Mouse (Mus musculus) cerebellum, adult 2 months (tissue): ENCODE measurements around the gene Ssb. TPM values are rescaled to one million over a fixed set of nuclear protein-coding genes. Genes with fewer than 3 reads are reported as not detected.

Source experiments
- DNase-seq, 2 experiments: peaks; one replicate each; pipeline ENCODE4 v3.0.0; 2021
- H3K27ac ChIP-seq: fragments of 200-500 bp; 2 replicates; pipeline ENCODE4 v1.5.1; 2012; ENCODE audit warnings: low read length, control low read depth, inconsistent platforms; ENCODE audit not compliant: insufficient read depth
- H3K27me3 ChIP-seq: fragments of 200-500 bp; 2 replicates; pipeline ENCODE4 v1.6.1; 2012; ENCODE audit warnings: inconsistent platforms, mild to moderate bottlenecking, low read length, moderate library complexity; ENCODE audit not compliant: control insufficient read depth, insufficient read depth
- H3K4me1 ChIP-seq: fragments of 200-500 bp; 2 replicates; pipeline ENCODE4 v1.6.1; 2011; ENCODE audit warnings: low read length; ENCODE audit not compliant: control insufficient read depth, insufficient read depth
- H3K4me3 ChIP-seq: fragments of 200-500 bp; replicated peaks from 2 replicates; pipeline ENCODE3; 2011; ENCODE audit warnings: mild to moderate bottlenecking, low read depth, low read length, control low read depth; ENCODE audit not compliant: insufficient read depth
- CTCF ChIP-seq: fragments of 200-500 bp; IDR thresholded peaks from 2 replicates; pipeline ENCODE4 v1.5.1; 2011; ENCODE audit warnings: low read depth, mild to moderate bottlenecking, control low read depth, low read length, moderate library complexity, borderline replicate concordance; ENCODE audit not compliant: insufficient read depth
- POLR2A ChIP-seq: fragments of 200-500 bp; IDR thresholded peaks from 2 replicates; pipeline ENCODE4 v1.6.1; 2011; ENCODE audit warnings: low read length, control low read depth, borderline replicate concordance; ENCODE audit not compliant: insufficient read depth
- WGBS: fragments of 180-500 bp; shearing (Covaris S2); methylation state at CpG from one replicate; pipeline ENCODE4 v1.1.7; 2018; 5-methylcytosine and 5-hydroxymethylcytosine counted together
- polyA plus RNA-seq: library from polyadenylated mRNA; depleted of rRNA; stranded (reverse); fragments of >200 nt; gene quantifications from 2 replicates; pipeline ENCODE4 v1.2.3, GENCODE M21; 2012

Gene Ssb
- polyA plus RNA-seq, 1 experiment, result 92.8 TPM

GRCm38 (mm10) chr2:69840261-69840660 lies 21.1 kb upstream of the Ssb start:
- peak in 1 of 2 experiments; percentile 41 for DNase-seq
- 18% methylated on average over 6 of the region's 6 CpGs for whole genome bisulfite sequencing
- Histone ChIP-seq H3K27me3 (no peaks in the 10 kb centered on the region), H3K27ac (no peak overlapping the region), H3K4me3 (no peak overlapping the region), H3K4me1 (no peaks in the 10 kb centered on the region)
- TF ChIP-seq CTCF (no peak), POLR2A (no peak)

DNA sequence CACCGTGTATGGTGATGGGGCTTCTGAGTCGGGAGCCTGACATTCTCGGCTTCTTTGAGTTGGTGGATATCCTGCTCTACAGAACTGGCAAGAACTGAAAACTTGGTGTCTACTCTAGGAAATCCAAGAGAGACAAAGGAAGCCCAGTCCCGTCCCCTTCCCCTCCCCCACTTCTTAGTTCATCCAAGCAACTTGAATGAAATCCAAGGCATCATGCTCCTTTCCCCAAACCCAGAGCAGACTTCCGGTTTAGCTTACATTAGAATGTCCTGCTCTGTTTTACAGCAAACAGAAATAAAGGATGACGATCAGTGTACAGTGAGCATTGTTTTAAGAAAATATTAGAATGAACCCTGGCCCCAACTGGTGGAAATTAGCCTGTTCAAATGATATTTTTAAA lies 12.1 kb upstream of the Ssb start:
- no peaks in the 10 kb centered on the region for H3K27me3 ChIP-seq
- WGBS, result 42% methylated on average over 6 of the region's 6 CpGs
- TF ChIP-seq CTCF (no peak), POLR2A (no peak)
- H3K27ac ChIP-seq, result no peak overlapping the region
- H3K4me3 ChIP-seq, result no peak overlapping the region
- H3K4me1 ChIP-seq, result no peaks in the 10 kb centered on the region
- DNase-seq, result no peak

DNA sequence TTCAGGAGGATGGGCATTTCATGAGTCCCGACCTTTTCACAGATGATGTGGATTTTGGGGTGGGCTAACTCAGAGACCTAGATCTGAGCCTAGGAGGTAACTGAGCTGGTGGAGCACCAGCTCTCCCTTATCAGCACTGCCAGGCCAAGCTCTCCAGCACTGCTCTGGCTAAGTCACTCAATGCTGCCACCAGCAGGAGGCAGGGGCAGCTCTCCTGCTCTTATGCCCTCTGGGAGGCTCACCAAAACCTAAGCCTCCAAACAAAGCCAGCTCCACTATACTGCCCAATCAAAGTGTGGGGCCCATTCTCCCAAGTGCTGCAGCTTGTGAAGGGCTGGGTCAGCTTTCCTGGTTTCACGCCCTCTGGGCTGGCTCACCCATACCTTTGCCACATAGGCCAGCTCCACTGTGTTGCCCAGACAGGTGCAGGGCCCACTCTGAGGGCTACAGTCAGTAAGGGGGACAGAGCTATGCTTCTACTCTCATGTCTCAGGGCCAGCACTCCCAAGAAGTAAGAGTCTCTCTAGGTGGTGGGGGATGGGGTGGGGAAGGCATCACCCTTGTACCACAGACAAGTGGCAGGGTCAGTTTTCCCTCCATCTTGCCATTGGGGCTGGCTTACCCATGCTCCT lies 9.8 kb upstream of the Ssb start:
- Histone ChIP-seq H3K4me3 (no peak overlapping the region), H3K27ac (no peak overlapping the region), H3K4me1 (no peaks in the 10 kb centered on the region), H3K27me3 (no peaks in the 10 kb centered on the region)
- TF ChIP-seq CTCF (no peak), POLR2A (no peak)
- DNase-seq, result no peak
- 77% methylated on average over 2 of the region's 2 CpGs for WGBS

- no peaks in the 10 kb centered on the region for H3K27me3 ChIP-seq
- H3K4me3 ChIP-seq, result no peak overlapping the region
- no peaks in the 10 kb centered on the region for H3K4me1 ChIP-seq
- H3K27ac ChIP-seq, result no peak overlapping the region
- TF ChIP-seq CTCF, result no peak
- no peak for TF ChIP-seq POLR2A
- DNase-seq, result no peak
- WGBS, result 75% methylated on average over 8 of the region's 8 CpGs
These were observed 5.0 kb upstream of the Ssb start for GRCm38 (mm10) chr2:69856392-69856791.

DNA sequence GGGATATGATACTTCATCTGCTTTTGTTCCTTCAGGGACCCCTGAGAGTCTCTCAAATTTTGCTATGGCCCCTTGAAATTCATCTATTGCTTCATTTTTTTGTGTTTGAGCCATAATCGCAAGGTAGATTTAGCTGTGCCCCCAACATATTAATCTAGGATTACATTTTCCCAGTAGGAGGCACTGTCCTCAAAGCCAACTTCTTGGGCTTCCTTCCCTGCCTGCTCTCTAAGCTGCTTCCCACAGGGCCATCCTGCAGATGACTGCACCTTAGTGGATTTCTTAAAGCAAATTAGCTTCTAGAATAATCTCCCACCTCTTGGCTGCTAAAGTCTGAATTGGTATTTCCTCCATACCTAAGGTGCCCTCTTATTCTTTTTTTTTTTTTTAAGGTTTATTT lies 3.5 kb upstream of the Ssb start:
- Histone ChIP-seq H3K4me1 (no peaks in the 10 kb centered on the region), H3K27ac (no peak overlapping the region), H3K4me3 (no peak overlapping the region), H3K27me3 (no peaks in the 10 kb centered on the region)
- DNase-seq, result no peak
- TF ChIP-seq POLR2A, result no peak
- no peak for TF ChIP-seq CTCF
- WGBS, result 82% methylated on average over 1 of the region's 1 CpGs

GRCm38 (mm10) chr2:69860972-69861452 lies 350 bp upstream of the Ssb start:
- DNase-seq, result peak; percentile 56 to 60
- H3K4me3 ChIP-seq, result peak overlapping the region; percentile 93
- no peaks in the 10 kb centered on the region for H3K27me3 ChIP-seq
- 5% methylated on average over 12 of the region's 13 CpGs for WGBS
- no peaks in the 10 kb centered on the region for H3K4me1 ChIP-seq
- TF ChIP-seq CTCF (no peak), POLR2A (no peak)
- H3K27ac ChIP-seq, result peak overlapping the region; percentile 75

- Histone ChIP-seq H3K4me3 (peak overlapping the region; percentile 70), H3K4me1 (no peaks in the 10 kb centered on the region), H3K27me3 (no peaks in the 10 kb centered on the region), H3K27ac (no peak overlapping the region)
- DNase-seq, result no peak
- under 1% methylated on average over 13 of the region's 13 CpGs for WGBS
- TF ChIP-seq POLR2A (no peak), CTCF (no peak)
These were observed 825 bp downstream of the Ssb start for GRCm38 (mm10) chr2:69862117-69862657.

- TF ChIP-seq POLR2A (no peak), CTCF (no peak)
- DNase-seq, result no peak
- H3K4me3 ChIP-seq, result no peak overlapping the region
- H3K4me1 ChIP-seq, result no peaks in the 10 kb centered on the region
- H3K27me3 ChIP-seq, result no peaks in the 10 kb centered on the region
- H3K27ac ChIP-seq, result no peak overlapping the region
- WGBS, result 75% methylated on average over 2 of the region's 2 CpGs
These were observed 22.6 kb downstream of the Ssb start for GRCm38 (mm10) chr2:69883990-69884391.
